Mouse (Mus musculus) lung, adult 2 months (tissue): ENCODE results near the gene Rybp. TPM values are rescaled to one million over a fixed set of nuclear protein-coding genes. Genes with fewer than 3 reads are reported as not detected.
A peak's percentile ranks its signal among the peaks of the same experiment; 100 is the strongest.

ENCODE experiments used
- DNase-seq: peaks from one replicate; pipeline ENCODE4 v3.0.0; 2022
- H3K4me1 ChIP-seq: fragments of 200-500 bp; 2 replicates; pipeline ENCODE4 v1.6.1; 2011; ENCODE audit warnings: low read length; ENCODE audit not compliant: control insufficient read depth, insufficient read depth
- H3K4me3 ChIP-seq: fragments of 200-500 bp; replicated peaks from 2 replicates; pipeline ENCODE3; 2011; ENCODE audit warnings: low read depth, mild to moderate bottlenecking, control low read depth, low read length; ENCODE audit errors: extremely low read depth
- CTCF ChIP-seq: fragments of 200-500 bp; IDR thresholded peaks from 2 replicates; pipeline ENCODE4 v1.5.1; 2011; ENCODE audit warnings: mild to moderate bottlenecking, low read length, control low read depth; ENCODE audit not compliant: insufficient read depth
- POLR2A ChIP-seq: fragments of 200-500 bp; IDR thresholded peaks from 2 replicates; pipeline ENCODE4 v1.6.1; 2011; ENCODE audit warnings: low read depth, mild to moderate bottlenecking, control low read depth, low read length, borderline replicate concordance; ENCODE audit errors: extremely low read depth
- WGBS: fragments of 180-500 bp; shearing (Covaris S2); methylation state at CpG from one replicate; pipeline ENCODE4 v1.1.7; 2018; 5-methylcytosine and 5-hydroxymethylcytosine counted together
- polyA plus RNA-seq: library from polyadenylated mRNA; depleted of rRNA; stranded (reverse); fragments of >200 nt; gene quantifications from 2 replicates; pipeline ENCODE4 v1.2.3, GENCODE M21; 2012

Gene Rybp
- polyA plus RNA-seq, 1 experiment, result 30.6 TPM

DNA sequence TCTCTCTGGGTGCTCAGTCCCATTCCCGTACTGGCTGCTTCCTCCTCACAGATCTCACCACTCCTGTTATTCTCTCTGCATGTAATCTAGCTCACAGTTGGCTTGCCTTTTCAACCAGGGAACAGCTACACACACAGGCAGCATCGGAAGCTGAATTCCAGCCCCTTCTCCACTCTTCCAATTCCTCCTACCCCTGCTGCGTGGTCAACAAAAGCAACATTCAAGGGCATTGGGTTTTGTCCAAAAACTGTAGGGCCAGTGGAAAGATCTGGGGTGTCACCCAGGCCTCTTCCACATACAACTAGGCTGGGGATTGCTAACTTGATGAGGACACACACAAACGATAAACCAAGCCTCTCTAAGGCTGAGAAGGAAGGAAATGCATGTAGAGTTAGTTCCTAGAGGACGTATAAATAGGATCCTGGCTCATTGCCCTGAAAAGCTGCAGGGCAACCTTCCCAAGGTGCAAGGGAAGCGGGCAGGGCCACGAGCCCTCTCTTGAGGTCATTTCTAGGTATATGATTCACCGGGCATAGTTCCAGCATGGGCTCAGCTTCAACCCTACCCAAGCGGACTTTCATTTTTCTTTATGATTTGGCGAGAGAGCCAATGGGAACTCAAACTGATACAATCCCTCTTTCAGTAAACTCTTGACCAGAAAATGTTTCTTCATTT, 36.6 kb upstream of the Rybp start:
- no peaks in the 10 kb centered on the region for H3K4me1 ChIP-seq
- no peak for DNase-seq
- TF ChIP-seq POLR2A, result no peak
- TF ChIP-seq CTCF, result no peak
- 50% methylated on average over 10 of the region's 10 CpGs for WGBS
- no peak overlapping the region for H3K4me3 ChIP-seq

DNA sequence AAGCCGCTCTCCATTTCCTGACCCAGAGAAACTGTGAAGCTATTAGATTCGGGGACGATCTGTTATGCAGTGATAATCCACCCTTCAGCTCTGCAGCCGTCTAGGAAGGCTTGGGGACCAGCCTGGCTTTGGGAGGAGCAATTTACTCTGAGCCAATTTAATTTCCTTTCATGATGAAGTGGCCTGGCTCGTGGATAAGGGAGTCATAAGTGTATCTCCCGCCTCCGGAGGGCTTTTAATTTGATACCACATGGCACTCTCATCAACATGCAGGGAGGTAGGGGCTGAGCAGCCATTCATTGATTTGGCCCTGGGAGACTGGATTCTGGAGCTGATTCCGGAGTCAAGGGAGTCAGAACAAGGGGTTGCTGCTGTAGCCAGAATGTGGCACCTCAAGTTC, 35.3 kb upstream of the Rybp start:
- no peak for DNase-seq
- H3K4me1 ChIP-seq, result no peaks in the 10 kb centered on the region
- WGBS, result 54% methylated on average over 8 of the region's 8 CpGs
- H3K4me3 ChIP-seq, result no peak overlapping the region
- TF ChIP-seq POLR2A (no peak), CTCF (no peak)

DNA sequence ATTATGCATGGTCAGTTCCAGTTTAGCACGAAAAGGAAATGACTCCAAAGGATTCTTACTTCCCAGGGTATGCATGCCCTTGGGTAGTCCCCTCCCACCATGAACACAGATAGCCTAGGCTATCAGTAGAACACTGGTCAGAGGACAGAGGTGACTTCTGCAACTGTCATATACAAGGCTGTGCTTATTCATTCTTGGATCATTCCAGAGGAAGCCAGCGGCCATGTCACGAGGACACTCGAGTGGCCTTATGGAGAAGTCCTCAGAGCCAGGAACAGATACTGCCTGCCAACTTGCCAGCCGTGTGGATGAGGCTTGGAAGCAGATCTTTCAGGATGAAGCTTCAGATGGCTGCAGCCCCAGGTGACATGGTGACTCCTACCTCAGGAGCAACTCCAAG, 34.9 kb upstream of the Rybp start:
- TF ChIP-seq CTCF (no peak), POLR2A (no peak)
- WGBS, result 68% methylated on average over 5 of the region's 5 CpGs
- no peak for DNase-seq
- no peak overlapping the region for H3K4me3 ChIP-seq
- no peaks in the 10 kb centered on the region for H3K4me1 ChIP-seq

DNA sequence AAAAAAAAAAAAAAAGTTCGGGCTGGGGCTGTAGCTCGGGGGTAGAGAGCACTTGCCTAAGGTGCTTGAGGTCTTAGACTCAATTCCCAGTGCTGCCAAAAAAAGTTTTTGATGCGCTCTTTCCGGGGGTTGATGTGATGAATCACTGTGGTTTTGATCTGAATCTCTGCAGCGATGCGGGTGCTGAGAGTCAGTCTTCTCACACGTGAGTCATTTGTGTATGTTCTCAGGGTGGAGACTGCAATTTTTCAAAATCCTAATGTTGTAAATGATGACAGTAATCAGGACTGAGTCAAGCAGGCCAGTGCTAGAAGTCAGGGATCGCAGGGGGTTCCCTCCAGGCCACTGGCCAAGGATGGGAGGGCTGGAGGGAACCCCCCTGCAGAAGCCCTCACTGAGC, 26.9 kb upstream of the Rybp start:
- Histone ChIP-seq H3K4me1 (no peaks in the 10 kb centered on the region), H3K4me3 (no peak overlapping the region)
- TF ChIP-seq POLR2A (no peak), CTCF (no peak)
- 50% methylated on average over 8 of the region's 8 CpGs for WGBS
- no peak for DNase-seq

DNA sequence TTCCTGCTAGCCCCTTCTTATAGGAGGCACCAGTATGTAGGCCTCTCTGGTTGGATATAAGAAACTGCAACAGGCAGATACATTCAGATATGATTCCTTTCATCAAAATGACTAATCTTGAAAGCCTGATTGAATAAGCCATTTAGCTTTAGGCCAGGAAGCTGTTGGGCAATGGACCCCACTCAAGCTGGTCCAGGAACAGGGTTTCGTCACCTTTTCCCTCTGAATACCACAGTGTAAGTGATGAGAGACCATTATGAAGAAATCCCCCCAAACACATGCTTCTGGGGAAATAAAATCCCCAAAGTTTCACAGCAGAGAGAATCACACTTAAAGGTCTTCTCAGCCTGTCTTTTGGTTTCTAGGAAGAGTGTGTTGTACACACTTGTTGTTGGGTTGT, 23.9 kb upstream of the Rybp start:
- DNase-seq, result no peak
- 89% methylated on average over 1 of the region's 1 CpGs for WGBS

DNA sequence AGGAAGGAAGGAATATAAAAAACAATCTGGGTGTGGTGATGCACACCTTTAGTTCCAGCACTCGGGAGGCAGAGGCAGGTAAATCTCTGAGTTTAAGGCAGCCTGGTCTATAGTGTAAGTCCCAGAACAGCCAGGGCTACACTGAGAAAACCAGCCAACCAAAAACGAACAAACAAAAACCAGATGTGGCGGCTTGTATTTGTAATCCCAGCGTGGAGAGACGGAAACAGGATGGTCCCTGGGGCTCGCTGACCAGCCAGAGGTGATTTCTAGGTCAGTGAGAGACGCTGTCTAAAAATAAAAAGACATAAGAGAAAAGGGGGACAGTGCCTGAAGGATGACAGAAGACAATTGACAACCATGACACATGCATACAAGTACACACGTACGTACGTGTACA, 17.5 kb upstream of the Rybp start:
- DNase-seq, result no peak
- Histone ChIP-seq H3K4me3 (no peak overlapping the region), H3K4me1 (no peaks in the 10 kb centered on the region)
- TF ChIP-seq POLR2A, result no peak
- no peak for TF ChIP-seq CTCF
- 74% methylated on average over 10 of the region's 10 CpGs for WGBS

More for the DNA sequence above, 23.9 kb upstream of the Rybp start:
- no peak for TF ChIP-seq CTCF
- H3K4me3 ChIP-seq, result no peak overlapping the region
- no peaks in the 10 kb centered on the region for H3K4me1 ChIP-seq

DNA sequence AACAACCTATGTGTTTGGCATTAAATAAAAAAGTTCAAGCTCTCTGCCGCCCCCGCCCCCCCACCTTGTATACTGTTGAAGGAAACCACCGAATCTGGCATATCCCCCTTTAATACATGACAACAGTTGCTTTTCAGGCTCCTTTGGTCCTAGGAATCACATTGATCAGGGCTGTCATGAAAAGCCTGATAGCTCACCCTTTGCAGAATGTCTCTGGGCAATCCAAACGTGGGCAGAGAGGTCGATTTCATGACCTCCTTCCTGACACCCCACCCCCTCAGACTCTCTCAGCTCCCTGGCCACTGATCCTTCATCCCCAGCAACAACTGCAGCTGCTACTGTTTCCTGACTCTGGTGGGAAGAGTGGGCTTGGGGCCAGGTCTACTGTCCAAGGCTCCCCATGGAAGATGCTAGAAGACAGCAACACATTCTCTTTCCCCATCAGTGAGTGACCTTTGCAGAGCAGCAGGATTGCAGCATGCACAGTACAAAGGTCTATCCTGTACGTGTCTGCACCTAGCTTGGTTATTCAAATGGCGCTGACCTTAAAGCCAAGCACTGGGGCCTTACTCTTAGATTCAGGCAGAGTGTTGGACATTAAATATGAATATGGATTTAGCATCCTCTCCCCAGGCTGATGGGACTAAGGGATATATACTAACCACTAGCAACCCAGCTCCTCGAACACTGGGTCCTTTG, 14.3 kb upstream of the Rybp start:
- no peak for DNase-seq
- no peaks in the 10 kb centered on the region for H3K4me1 ChIP-seq
- WGBS, result 68% methylated on average over 8 of the region's 8 CpGs
- no peak overlapping the region for H3K4me3 ChIP-seq
- no peak for TF ChIP-seq CTCF
- TF ChIP-seq POLR2A, result no peak

DNA sequence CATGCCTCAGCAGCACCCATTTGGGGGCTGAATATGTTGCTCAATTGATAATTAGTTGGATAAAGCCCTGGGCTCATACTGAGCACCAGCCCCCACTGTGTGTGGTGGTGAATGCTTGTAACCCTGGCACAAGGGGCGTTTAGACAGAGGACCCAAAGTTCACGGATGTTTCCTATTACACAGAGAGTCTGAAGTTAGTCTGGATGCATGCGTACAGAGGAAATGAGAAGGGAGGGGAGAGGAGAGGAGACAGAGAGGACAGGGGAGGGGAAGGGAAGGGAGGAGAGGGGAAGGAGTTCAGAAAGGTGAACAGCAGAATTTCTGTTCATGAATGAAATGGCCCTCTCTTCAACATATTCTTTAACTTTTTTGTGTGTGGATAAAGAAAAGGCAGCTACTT, 13.5 kb upstream of the Rybp start:
- TF ChIP-seq POLR2A (no peak), CTCF (no peak)
- WGBS, result 20% methylated on average over 3 of the region's 3 CpGs
- Histone ChIP-seq H3K4me1 (no peaks in the 10 kb centered on the region), H3K4me3 (no peak overlapping the region)
- no peak for DNase-seq

DNA sequence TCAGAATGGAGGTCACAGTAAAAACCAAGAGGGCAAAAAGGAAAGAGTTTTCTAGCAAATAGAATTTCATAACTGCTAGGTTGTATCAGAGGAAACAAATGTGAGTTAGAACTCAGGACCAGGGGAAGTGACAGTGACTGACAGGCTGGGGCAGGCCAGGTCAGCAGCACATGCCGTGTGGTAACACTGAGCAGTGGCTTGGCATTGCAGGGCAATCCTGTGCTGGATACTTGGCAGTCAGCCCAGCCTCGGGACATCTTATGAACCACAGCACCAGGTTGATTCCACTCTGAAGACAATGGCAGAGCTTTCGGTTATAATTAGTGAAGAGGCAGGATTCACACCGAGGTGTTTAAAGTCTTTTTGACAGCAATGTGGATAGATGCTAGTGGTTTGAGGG, 11.7 kb upstream of the Rybp start:
- no peak overlapping the region for H3K4me3 ChIP-seq
- no peak for DNase-seq
- H3K4me1 ChIP-seq, result no peaks in the 10 kb centered on the region
- WGBS, result 52% methylated on average over 4 of the region's 4 CpGs
- TF ChIP-seq POLR2A (no peak), CTCF (no peak)

DNA sequence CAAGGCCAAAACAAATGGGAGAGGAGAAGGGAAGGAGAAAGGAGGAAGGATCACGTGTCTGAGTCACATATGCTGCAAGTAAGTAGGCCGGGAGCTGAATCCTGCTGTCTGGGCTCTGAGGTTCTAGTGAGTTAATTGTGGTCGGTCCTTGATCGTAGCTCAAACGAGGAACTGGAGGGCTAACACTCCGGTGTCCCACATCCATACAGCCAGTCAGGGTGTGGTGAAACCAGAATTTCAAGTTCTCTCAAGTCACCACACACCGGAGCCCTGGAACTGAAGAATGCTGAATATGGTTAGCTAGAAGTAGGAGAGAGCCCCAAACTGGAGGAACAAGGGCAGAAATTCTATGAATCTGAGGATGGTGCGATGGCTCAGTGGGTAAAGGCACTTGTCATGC, 10.3 kb upstream of the Rybp start:
- peak; percentile 7 for DNase-seq
- TF ChIP-seq CTCF (no peak), POLR2A (no peak)
- H3K4me1 ChIP-seq, result no peaks in the 10 kb centered on the region
- H3K4me3 ChIP-seq, result no peak overlapping the region
- WGBS, result 62% methylated on average over 8 of the region's 8 CpGs

DNA sequence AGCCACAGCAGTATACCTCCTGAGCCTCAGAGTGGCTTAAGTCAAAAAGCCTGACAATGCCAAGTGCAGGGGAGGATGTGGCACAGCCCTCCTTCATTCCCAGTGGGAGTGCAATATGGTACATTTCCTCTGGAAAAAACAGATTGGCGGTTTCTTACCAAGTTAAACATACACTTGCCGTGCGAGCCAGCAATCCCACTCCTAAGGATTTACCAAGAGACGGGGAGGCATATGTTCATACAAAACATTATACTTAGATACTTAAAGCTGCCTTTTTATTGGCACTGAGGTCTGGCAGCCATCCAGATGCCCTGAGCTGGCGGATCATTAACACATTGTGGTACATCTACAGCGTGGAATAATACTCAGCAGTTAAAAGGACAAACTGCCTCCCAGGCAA, 5.1 kb upstream of the Rybp start:
- Histone ChIP-seq H3K4me1 (0 out of 2 replicates have a peak, but pooled peaks cover 3% of the 10 kb centered on the region), H3K4me3 (no peak overlapping the region)
- 80% methylated on average over 6 of the region's 6 CpGs for WGBS
- TF ChIP-seq POLR2A (no peak), CTCF (no peak)
- DNase-seq, result no peak
